Mouse (Mus musculus) subcutaneous adipose tissue, adult 2 months (tissue): ENCODE results near the gene Ube2dnl1. TPM values are rescaled to one million over a fixed set of nuclear protein-coding genes. Genes with fewer than 3 reads are reported as not detected.

ENCODE experiments used
- polyA plus RNA-seq: library from polyadenylated mRNA; depleted of rRNA; stranded (reverse); fragments of >200 nt; gene quantifications from 2 replicates; pipeline ENCODE4 v1.2.3, GENCODE M21; 2012; ENCODE audit warnings: low replicate concordance; rRNA removed

Ube2dnl1 gene
- polyA plus RNA-seq = not detected in 2 replicates

GRCm38 (mm10) chrX:114904712-114905111, at the start of gene Ube2dnl1:
Gene Ube2dnl1, plus strand, starts transcription at chrX:114905012.

GRCm38 (mm10) chrX:114907282-114907681, 2.5 kb downstream of the Ube2dnl1 start, which contains the start of gene Ube2dnl2:
Gene Ube2dnl2, plus strand, starts transcription at chrX:114907582.

Other genes with a start within 250 kb of the Ube2dnl1 start
- gene Ube2dnl2, start 2.6 kb downstream of the Ube2dnl1 start, polyA plus RNA-seq = not detected in 2 replicates